Comparison of ENCODE assay signal across 12 mouse cellular contexts in the genomic region with DNA sequence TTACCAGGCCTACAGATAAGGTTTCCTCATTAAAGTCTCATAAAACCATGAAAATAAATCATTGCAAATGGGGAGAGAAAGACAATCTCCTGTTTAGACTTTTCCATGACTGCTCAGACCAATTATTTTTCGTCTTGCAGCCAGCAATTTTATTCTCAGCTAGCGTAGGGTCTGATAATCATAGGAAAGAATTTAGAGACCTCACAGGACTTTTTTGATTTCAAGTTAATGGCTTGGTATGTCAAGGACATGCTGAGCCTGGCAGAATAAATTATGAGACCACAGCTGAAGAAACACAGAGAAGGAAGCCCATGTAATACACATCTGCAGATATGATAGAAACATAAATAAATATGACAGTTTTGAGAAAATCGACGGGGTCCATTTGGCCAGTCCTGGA.
"Had no signal": no experiment of that assay in that cellular context is flagged by ENCODE, and none has a peak within 500 bp of the region (broad histone marks: within the 10 kb centered on the region; RNA-seq: fewer than 3 reads in every experiment).

No protein-coding gene starts in this region.

- H3K9me3 ChIP-seq: intestine, embryonic 15.5 days; limb, embryonic 15.5 days; liver, embryonic 12.5 days; lung, embryonic 15.5 days; midbrain, embryonic 12.5 days; stomach, embryonic 15.5 days had no signal

- H3K4me3 ChIP-seq: intestine, embryonic 15.5 days; left cerebral cortex, adult 2 months; limb, embryonic 15.5 days; liver, embryonic 12.5 days; lung, embryonic 15.5 days; midbrain, embryonic 12.5 days; stomach, embryonic 15.5 days had no signal

- H3K36me3 ChIP-seq: intestine, embryonic 15.5 days; limb, embryonic 15.5 days; liver, embryonic 12.5 days; lung, embryonic 15.5 days; midbrain, embryonic 12.5 days; stomach, embryonic 15.5 days had no signal

- H3K27ac ChIP-seq: intestine, embryonic 15.5 days; left cerebral cortex, adult 2 months; limb, embryonic 15.5 days; liver, embryonic 12.5 days; lung, embryonic 15.5 days; midbrain, embryonic 12.5 days; stomach, embryonic 15.5 days had no signal

- ATAC-seq: intestine, embryonic 15.5 days; liver, embryonic 12.5 days had no signal

- DNase-seq: kidney, adult 9 months; lung, postnatal 4 days; right cerebral cortex, postnatal 14 days; thymus, adult 2 months; thymus, postnatal 25 days had no signal

- H3K4me1 ChIP-seq: intestine, embryonic 15.5 days; limb, embryonic 15.5 days; liver, embryonic 12.5 days; lung, embryonic 15.5 days; midbrain, embryonic 12.5 days; stomach, embryonic 15.5 days had no signal

- H3K27me3 ChIP-seq: intestine, embryonic 15.5 days; limb, embryonic 15.5 days; liver, embryonic 12.5 days; lung, embryonic 15.5 days; midbrain, embryonic 12.5 days; stomach, embryonic 15.5 days had no signal

- H3K9ac ChIP-seq: intestine, embryonic 15.5 days; limb, embryonic 15.5 days; liver, embryonic 12.5 days; lung, embryonic 15.5 days; midbrain, embryonic 12.5 days; stomach, embryonic 15.5 days had no signal

- H3K4me2 ChIP-seq: intestine, embryonic 15.5 days; limb, embryonic 15.5 days; liver, embryonic 12.5 days; lung, embryonic 15.5 days; midbrain, embryonic 12.5 days; stomach, embryonic 15.5 days had no signal
